Mouse (Mus musculus) gastrocnemius, postnatal 4 days (tissue): Measurements from ENCODE around the gene Nipa1. TPM values are rescaled to one million over a fixed set of nuclear protein-coding genes. Genes with fewer than 3 reads are reported as not detected.
"Not testable (repeated sequence)": the region's sequence is repeated elsewhere in the genome, so short reads cannot be mapped to it uniquely, and the experiment has no call there.

Source experiments
- DNase-seq, 2 experiments: peaks; one replicate each; pipeline ENCODE4 v3.0.0; 2021 to 2022; ENCODE audit warnings: low spot score in 2 of 2, mixed read lengths in 2 of 2
- long read RNA-seq, 2 experiments: library from polyadenylated mRNA; stranded (forward); transcript quantifications; one replicate each; pipeline ENCODE4 v2.0.0; 2021
- total RNA-seq, 2 experiments: library from RNA; stranded (reverse); gene quantifications; 2 replicates each; pipeline ENCODE4 v1.2.3; 2021

Gene Nipa1
- total RNA-seq: 1 to 10 TPM; 4.1 to 4.2 TPM
- long read RNA-seq, experiment 1, transcript Nipa1-201 (5 exons, 3,183 nt): major isoform, 10 of 11 reads
- long read RNA-seq, experiment 1, partial matches to known transcripts: 0 of 11 reads
- long read RNA-seq, experiment 1, other reads (novel, unspliced or antisense): 1 of 11 reads
- long read RNA-seq, experiment 2, transcript Nipa1-201 (5 exons, 3,183 nt): major isoform, 11 of 14 reads
- long read RNA-seq, experiment 2, partial matches to known transcripts: 0 of 14 reads
- long read RNA-seq, experiment 2, other reads (novel, unspliced or antisense): 3 of 14 reads

DNA sequence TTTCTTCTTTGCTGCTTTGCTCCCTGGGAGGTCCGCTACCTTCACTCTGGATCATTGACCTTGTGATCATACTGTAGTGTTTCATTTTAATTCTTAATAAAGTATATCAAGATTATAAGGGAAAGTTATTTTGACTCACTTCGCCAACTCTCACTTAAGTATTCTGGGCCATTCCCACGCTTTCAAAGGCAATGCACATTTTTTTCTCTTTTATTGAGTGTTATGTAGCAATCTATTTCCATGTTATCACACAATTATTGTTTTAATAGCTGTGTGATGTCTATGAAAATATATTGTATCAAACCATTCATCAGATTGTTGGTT is at the start of gene Nipa1:
Gene Nipa1, minus strand, starts transcription at position 25 of the 324 bp plus-strand sequence.
- DNase-seq: no peak

DNA sequence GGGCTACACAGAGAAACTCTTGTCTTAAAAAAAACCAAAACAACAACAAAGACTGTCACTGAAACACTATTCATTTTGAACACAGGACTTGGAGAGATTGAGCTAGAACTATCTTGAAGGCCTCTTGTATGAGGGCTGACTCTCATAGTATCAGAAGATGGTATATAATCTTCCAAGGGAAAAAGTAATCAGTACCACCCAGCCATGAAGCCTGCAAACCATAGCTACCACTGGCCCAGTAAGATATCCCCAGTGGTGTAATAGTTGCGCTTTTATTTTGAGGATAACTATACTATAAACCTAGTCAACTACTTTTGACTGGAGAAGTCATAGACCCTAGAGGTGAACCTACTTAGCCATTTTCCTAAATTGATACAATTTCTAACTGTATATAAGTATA is 46.9 kb upstream of the Nipa1 start:
- no peak for DNase-seq

DNA sequence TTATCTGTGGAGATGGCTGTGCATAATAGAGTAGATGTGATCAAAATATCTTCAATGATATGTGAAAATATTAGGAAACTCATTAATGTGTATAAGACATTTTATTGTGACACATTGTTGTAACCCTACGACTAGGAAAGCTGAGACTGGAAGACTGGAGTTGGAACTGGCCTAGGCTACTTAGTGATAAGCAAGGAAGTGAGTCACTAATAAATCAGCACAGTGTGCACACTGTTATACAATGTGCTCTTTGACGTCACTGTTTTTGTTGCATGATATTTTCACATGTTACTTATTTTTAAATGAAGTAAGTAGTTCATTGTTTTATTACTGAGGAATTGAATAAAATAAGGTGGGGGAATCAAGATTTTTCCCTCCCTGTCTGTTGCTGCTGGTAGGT is 46.4 kb upstream of the Nipa1 start:
- DNase-seq: no peak

GRCm38 (mm10) chr7:56064876-56065275 is 45.1 kb upstream of the Nipa1 start:
- no peak for DNase-seq

DNA sequence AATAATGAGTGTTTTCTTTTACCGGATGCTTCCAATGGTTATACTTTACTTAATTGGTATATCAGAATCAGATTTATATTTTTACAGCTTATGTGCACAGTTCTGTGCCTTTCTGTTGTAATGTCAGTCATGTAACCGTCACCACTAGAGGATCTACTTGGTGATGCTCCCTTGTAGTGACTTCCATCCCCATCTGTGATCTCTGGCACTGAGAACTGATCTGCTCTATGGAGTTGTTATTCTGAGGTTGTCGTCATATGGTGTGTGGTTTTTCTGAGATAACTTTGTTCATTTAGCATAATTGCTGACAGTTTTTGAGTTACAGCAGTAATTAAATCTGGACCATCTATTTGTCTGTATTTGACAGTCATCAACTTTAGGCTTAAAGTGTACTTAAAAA is 35.6 kb upstream of the Nipa1 start:
- DNase-seq: no peak

DNA sequence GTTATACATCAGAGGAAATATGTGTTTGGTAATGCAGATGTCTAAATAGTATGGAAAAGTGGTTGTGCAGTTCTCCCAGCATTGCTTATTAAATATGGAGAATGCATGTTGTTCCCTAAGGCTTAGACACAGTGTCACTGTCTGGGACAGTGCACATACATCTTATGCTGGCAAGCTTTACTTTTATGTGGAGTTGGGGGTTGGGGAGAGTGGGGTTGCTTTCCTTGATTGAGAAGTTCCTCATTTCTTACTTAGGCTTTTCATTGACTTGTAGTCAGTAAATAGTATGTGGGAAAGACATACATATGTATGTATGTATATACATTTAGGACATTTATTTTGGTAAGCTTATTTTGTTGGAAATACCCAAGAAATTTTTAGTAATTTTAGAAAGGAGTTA is 33.2 kb upstream of the Nipa1 start:
- no peak for DNase-seq

- DNase-seq: peak in 1 of 2 experiments; percentile 24
These were observed 30.7 kb upstream of the Nipa1 start for GRCm38 (mm10) chr7:56050487-56050911.

DNA sequence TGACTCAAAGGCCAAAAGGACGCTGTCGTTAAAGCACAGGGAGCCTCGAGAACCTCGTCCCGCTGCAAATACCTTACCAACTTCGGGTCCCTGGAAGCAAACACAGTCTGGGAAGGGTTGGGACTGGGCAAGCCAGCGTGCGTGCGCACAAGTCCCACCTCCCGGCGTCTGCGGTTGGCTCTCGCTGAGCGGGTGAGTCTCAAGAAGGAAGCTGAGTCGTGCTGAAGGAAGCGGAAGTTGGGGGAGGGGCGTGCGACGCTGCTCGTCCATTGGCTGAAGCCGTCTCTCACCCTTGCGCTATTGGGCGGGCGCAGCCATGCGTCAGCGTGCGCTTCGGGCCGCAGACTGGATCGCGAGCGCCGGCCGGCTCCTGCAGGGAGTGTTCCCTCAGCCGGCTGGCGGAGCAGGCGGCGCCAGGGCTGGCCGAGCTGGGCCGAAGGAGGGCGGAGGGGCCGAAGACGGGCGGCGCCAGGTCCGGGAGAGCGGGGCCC is 30.1 kb upstream of the Nipa1 start, which contains the start of gene Herc2:
Gene Herc2, plus strand, starts transcription at position 366 of the 491 bp plus-strand sequence.
- DNase-seq: peak; percentile 94 to 99

DNA sequence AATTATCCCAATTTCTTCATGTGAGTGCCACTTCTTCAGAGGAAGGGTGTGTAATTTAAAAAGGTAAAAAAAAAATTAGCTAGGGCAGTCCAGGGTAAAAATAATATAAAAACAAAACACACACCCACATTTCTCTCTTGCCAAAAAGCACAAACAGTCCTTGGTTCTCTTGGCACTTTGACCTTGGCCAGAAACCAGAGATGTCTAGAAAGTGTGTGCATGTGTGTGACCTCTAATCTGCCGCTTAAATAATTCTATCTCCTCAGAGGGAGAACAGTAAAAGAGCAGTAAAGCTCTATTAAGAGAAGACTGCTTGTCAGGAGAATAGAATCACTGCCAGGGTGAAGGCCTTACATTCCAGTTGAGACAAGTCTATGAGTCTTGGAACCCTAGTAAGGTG is 27.4 kb upstream of the Nipa1 start:
- no peak for DNase-seq

GRCm38 (mm10) chr7:56044267-56044629 is 24.5 kb upstream of the Nipa1 start:
- no peak for DNase-seq

DNA sequence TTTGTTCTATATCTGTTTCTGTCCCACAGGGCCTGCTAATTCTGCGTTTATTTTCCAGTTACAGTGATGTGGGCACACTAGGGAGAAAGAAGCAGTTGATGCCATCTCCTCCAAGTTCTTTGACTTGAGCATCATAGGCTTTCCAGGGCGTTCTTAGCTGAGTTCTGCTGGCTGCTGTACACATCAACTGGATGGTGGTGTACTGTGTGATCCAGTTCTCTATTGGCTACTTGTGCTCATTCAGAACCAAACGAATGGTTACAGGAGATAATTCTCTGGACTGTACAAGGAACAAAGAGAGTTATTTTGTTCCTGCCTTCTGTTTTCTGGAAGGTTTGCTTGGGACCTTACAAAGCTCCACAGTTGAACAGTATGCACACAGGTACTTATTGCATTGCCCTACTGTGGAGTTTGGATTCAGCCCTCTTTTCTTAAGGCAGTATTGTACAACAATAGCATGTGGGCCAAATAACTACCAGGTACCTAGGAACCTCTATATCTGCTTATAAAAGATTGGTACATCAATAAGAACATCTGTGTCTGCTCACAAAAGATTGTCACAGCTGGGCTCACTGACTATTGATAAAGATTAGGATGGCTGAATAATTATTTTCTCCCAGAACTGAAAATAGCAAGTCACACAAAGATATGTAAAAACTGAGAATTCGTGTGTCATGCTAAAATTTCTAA is 24.0 kb upstream of the Nipa1 start:
- no peak for DNase-seq

DNA sequence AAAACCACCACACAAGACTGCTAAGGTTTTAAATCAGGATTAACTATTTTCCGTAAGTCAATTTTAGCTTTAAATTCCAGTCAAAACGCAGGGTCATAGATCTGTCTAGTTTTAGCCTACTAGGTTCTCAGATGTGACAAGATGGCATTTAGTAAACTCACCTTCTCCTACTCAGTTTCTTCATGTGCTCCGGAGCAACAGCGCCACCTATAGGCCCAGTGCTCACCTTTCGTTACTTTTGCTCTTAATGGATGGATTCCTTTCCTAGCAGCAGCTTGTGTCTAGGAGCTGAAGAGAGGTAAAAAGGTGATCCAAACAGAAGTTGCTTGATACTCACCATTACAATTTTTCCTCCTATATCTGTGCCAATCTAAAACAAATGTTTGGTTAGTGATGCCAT is 22.6 kb upstream of the Nipa1 start:
- peak; percentile 38 to 70 for DNase-seq

DNA sequence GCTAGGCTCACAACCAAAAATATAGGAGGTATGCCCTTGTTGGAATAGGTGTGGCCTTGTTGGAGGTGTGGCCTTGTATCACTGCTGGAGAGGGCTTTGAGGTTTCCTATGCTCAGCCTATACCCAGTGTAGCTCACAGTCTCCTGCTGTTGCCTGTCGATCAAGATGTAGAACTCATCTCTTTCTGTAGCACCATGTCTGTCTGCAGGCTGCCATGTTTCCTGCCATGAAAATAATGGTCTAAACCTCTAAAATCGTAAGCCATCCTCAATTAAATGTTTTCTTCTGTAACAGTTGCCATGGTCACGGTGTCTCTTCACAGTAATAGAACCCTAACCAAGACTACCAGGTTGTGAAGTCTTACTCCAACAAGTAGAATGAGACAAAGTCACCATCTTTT is 3.8 kb upstream of the Nipa1 start:
- DNase-seq: no peak

- peak; percentile 44 to 74 for DNase-seq
These were observed 503 bp downstream of the Nipa1 start for GRCm38 (mm10) chr7:56018972-56019929.

- no peak for DNase-seq
These were observed 1.2 kb downstream of the Nipa1 start for GRCm38 (mm10) chr7:56018446-56018971.

- no peak for DNase-seq
These were observed 2.0 kb downstream of the Nipa1 start for GRCm38 (mm10) chr7:56017761-56018160.

DNA sequence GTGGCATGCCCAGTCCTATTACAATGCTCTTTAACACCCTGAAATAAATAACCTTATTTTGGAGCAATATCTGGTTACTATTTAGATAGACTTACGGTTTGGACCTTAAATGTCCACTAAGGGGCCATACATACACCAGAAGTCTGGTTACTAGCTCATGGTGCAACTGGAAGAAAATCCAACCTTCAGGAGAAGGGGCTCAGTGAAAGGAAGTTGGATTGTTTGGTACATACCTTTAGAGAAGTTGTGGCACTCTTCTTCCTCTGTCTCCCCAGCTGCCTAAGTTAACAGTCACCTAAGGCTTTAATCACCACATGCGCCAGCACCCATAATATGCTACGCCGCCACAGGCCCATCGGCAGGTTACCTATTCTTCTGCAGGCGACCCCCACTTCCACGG is 3.9 kb downstream of the Nipa1 start:
- no peak for DNase-seq

DNA sequence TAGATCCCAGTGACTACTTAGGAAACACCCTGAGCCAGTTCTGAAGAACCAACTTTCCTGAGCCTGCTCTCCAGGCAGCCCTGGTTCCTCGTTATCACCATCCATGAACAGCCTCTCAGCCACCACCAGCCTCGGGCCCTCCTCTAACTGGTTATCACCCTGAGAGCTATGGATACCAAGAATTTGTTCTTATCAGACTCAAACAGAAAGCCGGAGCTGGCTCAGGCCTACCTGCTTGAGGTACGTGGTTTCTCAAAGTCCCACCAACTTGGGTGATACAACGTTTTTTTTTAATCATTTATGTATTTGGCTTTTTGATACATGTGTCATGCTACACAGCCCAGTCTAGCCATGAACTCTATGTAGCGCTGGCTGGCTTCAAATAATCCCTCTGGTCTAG is 4.6 kb downstream of the Nipa1 start:
- DNase-seq: no peak

DNA sequence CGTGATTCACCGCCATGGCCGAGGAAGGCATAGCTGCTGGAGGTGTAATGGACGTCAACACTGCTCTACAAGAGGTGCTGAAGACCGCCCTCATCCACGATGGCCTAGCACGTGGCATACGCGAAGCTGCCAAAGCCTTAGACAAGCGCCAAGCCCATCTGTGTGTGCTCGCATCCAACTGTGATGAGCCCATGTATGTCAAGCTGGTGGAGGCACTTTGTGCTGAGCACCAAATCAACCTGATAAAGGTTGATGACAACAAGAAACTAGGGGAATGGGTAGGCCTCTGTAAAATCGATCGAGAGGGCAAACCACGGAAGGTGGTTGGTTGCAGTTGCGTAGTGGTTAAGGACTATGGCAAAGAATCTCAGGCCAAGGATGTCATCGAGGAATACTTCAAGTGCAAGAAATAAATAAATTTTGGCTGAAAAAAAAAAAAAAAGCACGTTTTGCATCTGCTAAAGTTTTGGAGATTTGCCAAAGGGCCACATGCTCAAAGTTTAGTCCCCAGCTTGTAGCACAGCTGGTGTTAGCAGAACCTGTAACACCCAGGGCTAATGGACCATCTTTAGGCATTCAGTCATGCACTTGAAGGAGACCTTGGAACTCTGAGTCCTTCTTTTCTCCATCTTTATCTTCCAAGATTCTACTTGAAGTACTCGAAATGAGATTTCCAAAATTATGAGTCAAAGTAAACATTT is 5.6 kb downstream of the Nipa1 start:
- not testable (repeated sequence) for DNase-seq

DNA sequence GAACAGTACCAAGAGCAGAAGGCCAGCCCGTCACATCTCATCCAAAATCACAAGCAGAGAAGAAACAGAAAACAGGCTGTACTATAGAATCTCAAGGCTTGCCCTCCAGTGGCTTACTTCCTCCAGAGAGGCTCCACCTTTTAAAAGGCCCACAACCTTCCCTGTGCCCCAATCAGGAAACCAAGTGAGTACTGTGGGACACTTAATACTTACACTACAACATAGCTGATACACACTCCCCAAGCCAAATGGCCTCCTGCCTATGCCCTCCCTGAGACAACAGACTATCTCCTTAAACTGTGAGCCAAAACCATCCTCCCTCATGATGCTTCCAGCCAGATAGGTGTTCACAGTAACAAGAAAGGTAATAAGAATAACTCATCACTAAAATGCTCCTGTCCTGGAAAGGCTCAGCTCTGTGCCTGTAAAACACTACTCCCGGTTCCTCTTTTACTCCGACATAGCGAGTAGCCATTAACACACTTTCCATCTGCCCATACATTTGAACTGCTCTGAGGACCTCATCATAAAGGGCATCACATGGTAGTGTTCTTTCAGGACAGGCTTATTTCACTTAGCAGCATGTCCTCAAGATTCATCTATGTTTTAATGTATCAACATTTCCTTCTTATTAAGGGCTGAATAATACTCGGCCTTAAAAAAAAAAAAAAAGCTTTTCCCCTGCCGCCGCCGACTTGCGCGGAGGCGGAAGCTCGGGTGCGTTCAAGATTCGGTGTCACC is 6.3 kb downstream of the Nipa1 start:
- DNase-seq: no peak
